Mouse (Mus musculus): ENCODE data around the gene Serpina1a. TPM values are rescaled to one million over a fixed set of nuclear protein-coding genes. Genes with fewer than 3 reads are reported as not detected.
"Not testable (repeated sequence)": the region's sequence is repeated elsewhere in the genome, so short reads cannot be mapped to it uniquely, and the experiment has no call there.

Serpina1a gene
- polyA plus RNA-seq, 1 experiment from 2014 or later = 1,237 TPM

- not testable (repeated sequence) for H3K4me1 ChIP-seq (ENCODE audit: control insufficient read depth, low read depth, low read length); H3K27me3 ChIP-seq (ENCODE audit: control insufficient read depth, insufficient read depth, low read depth, low read length); H3K4me3 ChIP-seq (ENCODE audit: low read depth, low read length); H3K4me2 ChIP-seq (ENCODE audit: low read depth, low read length); H3K36me3 ChIP-seq (ENCODE audit: control insufficient read depth, insufficient read depth); H3K9ac ChIP-seq (ENCODE audit: low read depth, low read length); ATAC-seq (ENCODE audit: low read depth); H3K9me3 ChIP-seq (replicated peaks; ENCODE audit: control insufficient read depth, low read length); H3K27ac ChIP-seq (ENCODE audit: low read length)
- WGBS (ENCODE audit: insufficient replicate concordance) = 67% methylated on average over 2 of the region's 2 CpGs
These were observed 10.3 kb downstream of the Serpina1a start for GRCm38 (mm10) chr12:103853032-103853431.

GRCm38 (mm10) chr12:103830273-103830672 lies 33.1 kb downstream of the Serpina1a start, which contains the start of gene Serpina1b:
Gene Serpina1b, minus strand, starts transcription at chr12:103830373.
- H3K9me3 ChIP-seq (replicated peaks; ENCODE audit: control insufficient read depth, low read length); H3K27ac ChIP-seq (ENCODE audit: low read length); H3K4me3 ChIP-seq (ENCODE audit: low read depth, low read length); H3K9ac ChIP-seq (ENCODE audit: low read depth, low read length); ATAC-seq (ENCODE audit: low read depth); H3K4me2 ChIP-seq (ENCODE audit: low read depth, low read length); H3K4me1 ChIP-seq (ENCODE audit: control insufficient read depth, low read depth, low read length); H3K27me3 ChIP-seq (ENCODE audit: control insufficient read depth, insufficient read depth, low read depth, low read length); H3K36me3 ChIP-seq (ENCODE audit: control insufficient read depth, insufficient read depth): not testable (repeated sequence)
- WGBS (ENCODE audit: insufficient replicate concordance) = 48% methylated on average over 4 of the region's 4 CpGs

GRCm38 (mm10) chr12:103827661-103828372 lies 35.5 kb downstream of the Serpina1a start:
- H3K27me3 ChIP-seq (ENCODE audit: control insufficient read depth, insufficient read depth, low read depth, low read length); H3K9ac ChIP-seq (ENCODE audit: low read depth, low read length); H3K4me1 ChIP-seq (ENCODE audit: control insufficient read depth, low read depth, low read length); H3K27ac ChIP-seq (ENCODE audit: low read length); H3K9me3 ChIP-seq (replicated peaks; ENCODE audit: control insufficient read depth, low read length); H3K4me2 ChIP-seq (ENCODE audit: low read depth, low read length); H3K36me3 ChIP-seq (ENCODE audit: control insufficient read depth, insufficient read depth): not testable (repeated sequence)
- H3K4me3 ChIP-seq (ENCODE audit: low read depth, low read length) = peak overlapping the region; percentile 45
- peak; percentile 50 for ATAC-seq (ENCODE audit: low read depth)
- 46% methylated on average over 6 of the region's 6 CpGs for WGBS (ENCODE audit: insufficient replicate concordance)

- ATAC-seq (ENCODE audit: low read depth); H3K4me3 ChIP-seq (ENCODE audit: low read depth, low read length): not testable (repeated sequence)
- 42% methylated on average over 5 of the region's 5 CpGs for WGBS (ENCODE audit: insufficient replicate concordance)
These were observed 39.5 kb downstream of the Serpina1a start for GRCm38 (mm10) chr12:103823826-103824225.

More at GRCm38 (mm10) chr12:103823826-103824225, 39.5 kb downstream of the Serpina1a start:
- not testable (repeated sequence) for H3K9me3 ChIP-seq (replicated peaks; ENCODE audit: control insufficient read depth, low read length); H3K9ac ChIP-seq (ENCODE audit: low read depth, low read length); H3K4me1 ChIP-seq (ENCODE audit: control insufficient read depth, low read depth, low read length); H3K27me3 ChIP-seq (ENCODE audit: control insufficient read depth, insufficient read depth, low read depth, low read length); H3K27ac ChIP-seq (ENCODE audit: low read length); H3K4me2 ChIP-seq (ENCODE audit: low read depth, low read length); H3K36me3 ChIP-seq (ENCODE audit: control insufficient read depth, insufficient read depth)

Other genes starting within 250 kb of the Serpina1a start
- 47.0 and 51.0 TPM in 2 replicates for gene Serpina10, start 232.1 kb downstream of the Serpina1a start, polyA plus RNA-seq (2015; fragmentation: Nextera tagmentation; extraction: Ambion mirVana)
- gene Serpina6, start 206.3 kb downstream of the Serpina1a start, polyA plus RNA-seq (2015; fragmentation: Nextera tagmentation; extraction: Ambion mirVana) = 1,299 and 1,398 TPM in 2 replicates
- gene Serpina16, start 187.4 kb downstream of the Serpina1a start, polyA plus RNA-seq (2015; fragmentation: Nextera tagmentation; extraction: Ambion mirVana) = 0.07 and 0.12 TPM in 2 replicates
- 0.06 TPM in 2 replicates for gene Serpina1f, start 168.0 kb downstream of the Serpina1a start, polyA plus RNA-seq (2015; fragmentation: Nextera tagmentation; extraction: Ambion mirVana)
- 566 and 660 TPM in 2 replicates for gene Serpina1d, start 90.0 kb downstream of the Serpina1a start, polyA plus RNA-seq (2015; fragmentation: Nextera tagmentation; extraction: Ambion mirVana)
- 1,316 and 1,448 TPM in 2 replicates for gene Serpina1b, start 33.2 kb downstream of the Serpina1a start, polyA plus RNA-seq (2015; fragmentation: Nextera tagmentation; extraction: Ambion mirVana)
- gene Serpina1c, start 41.3 kb upstream of the Serpina1a start, polyA plus RNA-seq (2015; fragmentation: Nextera tagmentation; extraction: Ambion mirVana) = 574 and 660 TPM in 2 replicates
- 582 and 639 TPM in 2 replicates for gene Serpina1e, start 95.4 kb upstream of the Serpina1a start, polyA plus RNA-seq (2015; fragmentation: Nextera tagmentation; extraction: Ambion mirVana)
- 23.6 and 23.7 TPM in 2 replicates for gene Serpina11, start 126.4 kb upstream of the Serpina1a start, polyA plus RNA-seq (2015; fragmentation: Nextera tagmentation; extraction: Ambion mirVana)
- not detected in 2 replicates for gene Serpina9, start 150.2 kb upstream of the Serpina1a start, polyA plus RNA-seq (2015; fragmentation: Nextera tagmentation; extraction: Ambion mirVana)
- 0.07 TPM in 1 of 2 replicates, not detected in the other for gene Serpina12, start 180.9 kb upstream of the Serpina1a start, polyA plus RNA-seq (2015; fragmentation: Nextera tagmentation; extraction: Ambion mirVana)
- gene Serpina5, start 237.6 kb upstream of the Serpina1a start, polyA plus RNA-seq (2015; fragmentation: Nextera tagmentation; extraction: Ambion mirVana) = 0.09 and 0.13 TPM in 2 replicates
- gene Serpina3a, start 249.2 kb upstream of the Serpina1a start, polyA plus RNA-seq (2015; fragmentation: Nextera tagmentation; extraction: Ambion mirVana) = not detected in 2 replicates